Mouse (Mus musculus) hindbrain, embryonic 14.5 days (tissue): ENCODE measurements around the gene Lrp6. TPM values are rescaled to one million over a fixed set of nuclear protein-coding genes. Genes with fewer than 3 reads are reported as not detected.

Source experiments
- ATAC-seq: fragments of 200-750 bp; cut with Nextera tagmentation; 2 replicates; pipeline ENCODE4 v1.8.0; 2017; ENCODE audit warnings: moderate number of reproducible peaks, mild to moderate bottlenecking, moderate TSS enrichment, moderate library complexity; ENCODE audit not compliant: low FRiP score
- DNase-seq: peaks from one replicate; pipeline ENCODE4 v3.0.0-alpha.2; 2015; ENCODE audit warnings: low spot score
- H3K27ac ChIP-seq: fragments of 300-500 bp; sonication (generic); 2 replicates; pipeline ENCODE4 v1.5.1; 2014; ENCODE audit warnings: mild to moderate bottlenecking, moderate library complexity
- H3K27me3 ChIP-seq: fragments of 300-500 bp; sonication (generic); 2 replicates; pipeline ENCODE4 v1.6.1; 2014; ENCODE audit warnings: mild to moderate bottlenecking, low read length, mixed read lengths; ENCODE audit not compliant: control insufficient read depth, insufficient read depth
- H3K36me3 ChIP-seq: fragments of 300-500 bp; sonication (generic); replicated peaks from 2 replicates; pipeline ENCODE4 v1.6.1; 2014; ENCODE audit not compliant: control insufficient read depth, insufficient read depth
- H3K4me1 ChIP-seq: fragments of 300-500 bp; sonication (generic); replicated peaks from 2 replicates; pipeline ENCODE4 v1.6.1; 2014; ENCODE audit warnings: antibody characterized with exemption, low read length, mixed read lengths; ENCODE audit not compliant: control insufficient read depth, insufficient read depth
- H3K4me2 ChIP-seq: fragments of 300-500 bp; sonication (generic); replicated peaks from 2 replicates; pipeline ENCODE4 v1.6.1; 2014; ENCODE audit warnings: mild to moderate bottlenecking, moderate library complexity
- H3K4me3 ChIP-seq: fragments of 300-500 bp; sonication (generic); replicated peaks from 2 replicates; pipeline ENCODE4 v1.5.1; 2014; ENCODE audit warnings: mild to moderate bottlenecking, low read length
- H3K9ac ChIP-seq: fragments of 300-500 bp; sonication (generic); 2 replicates; pipeline ENCODE4 v1.6.1; 2014
- H3K9me3 ChIP-seq: fragments of 300-500 bp; sonication (generic); 2 replicates; pipeline ENCODE4 v1.6.1; 2016; ENCODE audit warnings: low read length; ENCODE audit not compliant: control insufficient read depth
- WGBS: fragments of 180-500 bp; shearing (Covaris S2); extraction: QIAGEN DNeasy Blood & Tissue Kit; methylation state at CpG from one replicate; pipeline ENCODE4 v1.1.7; 2014; 5-methylcytosine and 5-hydroxymethylcytosine counted together
- polyA plus RNA-seq: library from polyadenylated mRNA; unstranded; fragments of >200 nt; fragmentation: Nextera tagmentation; extraction: Ambion mirVana; gene quantifications from 2 replicates; pipeline ENCODE4 v1.2.1, GENCODE M21; 2014

The Lrp6 gene
- polyA plus RNA-seq, 1 experiment from 2014 or later = 22.3 TPM

DNA sequence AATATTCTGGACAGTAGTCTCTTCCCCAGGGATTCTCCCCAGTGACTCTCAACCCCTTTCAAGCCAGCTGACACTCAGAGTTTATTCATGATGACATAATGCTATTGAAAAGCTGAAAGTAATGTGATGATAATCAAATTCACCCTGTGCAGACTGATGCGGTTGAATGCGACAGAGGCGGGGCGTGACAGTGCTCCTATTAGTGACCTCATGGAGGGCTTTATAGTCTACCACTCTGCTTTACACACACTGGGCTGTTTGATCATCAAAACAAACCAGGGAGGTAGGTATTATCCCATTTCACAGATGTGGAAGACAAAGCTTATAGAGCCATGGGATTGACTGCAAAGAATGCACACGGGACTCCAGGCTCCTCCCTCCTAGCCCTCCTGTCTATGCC is 15.3 kb upstream of the Lrp6 start:
- Histone ChIP-seq H3K4me3 (no peak overlapping the region), H3K36me3 (no peaks in the 10 kb centered on the region), H3K4me2 (no peak overlapping the region), H3K9me3 (no peaks in the 10 kb centered on the region), H3K27me3 (no peaks in the 10 kb centered on the region), H3K27ac (no peak overlapping the region), H3K4me1 (no peaks in the 10 kb centered on the region), H3K9ac (no peak overlapping the region)
- WGBS = 19% methylated on average over 5 of the region's 5 CpGs
- DNase-seq (no peak), ATAC-seq (no peak)

DNA sequence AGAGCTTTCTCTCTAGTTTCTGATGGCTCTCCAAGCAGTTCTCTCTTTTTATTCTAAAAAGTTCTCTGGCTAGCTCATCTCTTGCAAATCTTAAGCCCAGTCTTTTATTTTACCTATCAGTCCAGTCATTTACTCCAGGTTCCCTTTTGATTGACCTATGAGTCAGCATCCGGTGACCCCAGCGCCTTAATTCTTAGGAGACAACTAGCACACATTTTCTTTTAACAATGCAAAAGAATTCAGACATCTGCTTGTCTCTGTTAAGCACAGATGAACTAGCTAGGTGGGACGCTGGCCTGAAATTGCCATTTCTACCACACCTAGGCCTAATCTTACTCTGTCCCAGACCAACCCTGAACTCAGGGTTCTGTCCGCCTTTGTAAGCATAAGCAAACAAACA is 12.7 kb upstream of the Lrp6 start:
- H3K27me3 ChIP-seq = no peaks in the 10 kb centered on the region
- H3K9ac ChIP-seq = no peak overlapping the region
- no peak overlapping the region for H3K4me2 ChIP-seq
- H3K9me3 ChIP-seq = no peaks in the 10 kb centered on the region
- H3K4me1 ChIP-seq = no peaks in the 10 kb centered on the region
- H3K36me3 ChIP-seq = no peaks in the 10 kb centered on the region
- no peak for DNase-seq
- H3K27ac ChIP-seq = no peak overlapping the region
- H3K4me3 ChIP-seq = no peak overlapping the region
- no peak for ATAC-seq
- 86% methylated on average over 4 of the region's 4 CpGs for WGBS

- H3K4me2 ChIP-seq = no peak overlapping the region
- no peak overlapping the region for H3K9ac ChIP-seq
- DNase-seq = no peak
- H3K9me3 ChIP-seq = no peaks in the 10 kb centered on the region
- no peaks in the 10 kb centered on the region for H3K27me3 ChIP-seq
- H3K27ac ChIP-seq = no peak overlapping the region
- WGBS = 63% methylated on average over 6 of the region's 6 CpGs
- ATAC-seq = no peak
- no peaks in the 10 kb centered on the region for H3K36me3 ChIP-seq
- no peak overlapping the region for H3K4me3 ChIP-seq
- no peaks in the 10 kb centered on the region for H3K4me1 ChIP-seq
Measured at GRCm38 (mm10) chr6:134578039-134578438, 11.3 kb upstream of the Lrp6 start.

DNA sequence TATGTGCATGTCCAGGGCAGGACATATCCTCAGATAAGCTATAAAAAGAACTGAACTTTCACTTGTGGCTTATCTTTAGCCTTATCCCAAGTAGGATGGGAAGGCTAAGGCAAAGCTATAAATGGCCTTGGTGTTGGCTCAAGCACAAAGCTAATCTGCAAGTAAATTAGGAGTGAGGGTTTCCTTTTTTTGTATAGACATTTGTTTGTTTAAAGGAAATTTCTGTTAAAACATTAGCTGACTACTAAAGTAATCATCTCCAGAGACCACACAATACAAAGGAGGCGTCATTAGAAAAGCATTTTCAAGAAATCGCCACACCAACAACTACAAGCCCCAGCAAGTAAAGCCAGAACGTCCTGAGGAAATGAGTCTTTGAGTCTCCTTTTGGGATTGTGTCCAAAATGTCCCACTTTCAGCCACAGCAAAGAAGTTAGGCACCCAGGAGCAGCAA is 8.6 kb upstream of the Lrp6 start:
- 72% methylated on average over 3 of the region's 3 CpGs for WGBS

DNA sequence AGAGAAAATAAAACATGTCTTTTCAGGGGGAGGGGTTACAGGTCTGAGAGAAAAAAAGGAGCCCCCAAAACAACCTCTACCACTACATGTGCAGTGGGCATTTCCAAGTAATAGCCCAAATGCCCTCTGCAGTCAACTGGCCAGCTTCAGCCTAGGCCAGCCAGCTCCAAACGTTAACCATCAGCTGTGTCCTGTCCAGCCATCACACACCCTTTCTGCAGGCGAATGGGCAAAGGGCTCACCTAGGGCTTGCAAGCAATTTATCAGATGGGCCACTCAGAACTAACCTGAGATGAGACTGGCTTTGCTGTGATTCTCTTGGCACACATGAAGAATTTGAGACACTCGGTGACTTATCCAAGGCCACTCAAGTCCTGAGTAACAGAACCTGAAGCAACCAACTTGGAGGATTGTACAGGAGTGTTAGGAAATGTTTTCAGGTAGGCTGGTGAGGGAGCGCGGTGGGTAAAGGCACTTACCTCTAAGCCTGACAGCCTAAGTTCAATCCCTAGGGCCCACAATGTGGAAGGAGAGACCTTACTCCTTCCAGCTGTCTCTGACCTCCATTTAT is 1.3 kb upstream of the Lrp6 start:
- ATAC-seq (no peak), DNase-seq (no peak)
- H3K27ac ChIP-seq = no peak overlapping the region
- no peak overlapping the region for H3K4me3 ChIP-seq
- no peak overlapping the region for H3K9ac ChIP-seq
- H3K36me3 ChIP-seq = no peaks in the 10 kb centered on the region
- no peaks in the 10 kb centered on the region; the same call in 1 of the 2 replicates for H3K9me3 ChIP-seq
- H3K4me1 ChIP-seq = peaks cover 18% of the 10 kb centered on the region
- 72% methylated on average over 5 of the region's 5 CpGs for WGBS
- H3K4me2 ChIP-seq = no peak overlapping the region
- H3K27me3 ChIP-seq = no peaks in the 10 kb centered on the region

More for the DNA sequence above, 8.6 kb upstream of the Lrp6 start:
- H3K4me1 ChIP-seq = no peaks in the 10 kb centered on the region
- H3K9ac ChIP-seq = no peak overlapping the region
- ATAC-seq = no peak
- no peak for DNase-seq
- no peak overlapping the region for H3K4me3 ChIP-seq
- no peak overlapping the region for H3K4me2 ChIP-seq
- H3K9me3 ChIP-seq = no peaks in the 10 kb centered on the region; the same call in 1 of the 2 replicates
- H3K36me3 ChIP-seq = no peaks in the 10 kb centered on the region
- H3K27ac ChIP-seq = no peak overlapping the region
- no peaks in the 10 kb centered on the region for H3K27me3 ChIP-seq

DNA sequence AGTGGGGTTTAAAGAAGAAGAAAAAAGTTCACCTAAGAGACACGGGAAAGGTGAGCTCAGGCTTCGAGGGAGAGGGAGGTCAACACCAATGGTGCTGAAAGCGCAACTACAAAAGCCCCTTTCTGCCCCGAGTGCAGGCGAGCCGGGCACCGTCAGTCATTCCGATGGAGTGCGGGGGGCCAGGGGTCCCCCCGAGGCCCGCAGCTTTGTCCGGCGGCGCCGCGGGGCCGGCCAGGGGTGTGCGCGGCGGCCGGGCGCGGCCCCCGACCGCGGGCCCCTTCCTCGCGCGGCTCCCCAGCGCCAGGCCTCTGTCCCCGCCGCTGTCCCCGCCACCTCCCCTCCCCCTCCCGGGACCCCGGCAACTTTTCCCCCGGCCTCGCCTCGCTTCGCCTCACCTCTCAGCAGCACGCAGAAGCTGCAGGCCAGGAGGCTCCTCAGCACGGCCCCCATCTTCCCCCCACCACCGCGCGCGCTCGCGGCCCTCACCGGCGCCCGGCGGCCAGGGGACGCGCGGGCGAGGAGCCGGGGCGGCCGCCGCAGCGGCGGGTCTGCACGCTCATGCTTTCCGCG is 432 bp downstream of the Lrp6 start:
- WGBS = under 1% methylated on average over 43 of the region's 64 CpGs
- H3K9ac ChIP-seq = peak overlapping the region; percentile 99
- peak overlapping the region; percentile 100 for H3K27ac ChIP-seq
- DNase-seq (no peak), ATAC-seq (peak; percentile 69)
- peak overlapping the region; percentile 98 for H3K4me3 ChIP-seq
- H3K4me2 ChIP-seq = peak overlapping the region; percentile 90
- H3K4me1 ChIP-seq = peaks cover 18% of the 10 kb centered on the region
- no peaks in the 10 kb centered on the region; the same call in 1 of the 2 replicates for H3K9me3 ChIP-seq
- no peaks in the 10 kb centered on the region for H3K36me3 ChIP-seq
- H3K27me3 ChIP-seq = no peaks in the 10 kb centered on the region

DNA sequence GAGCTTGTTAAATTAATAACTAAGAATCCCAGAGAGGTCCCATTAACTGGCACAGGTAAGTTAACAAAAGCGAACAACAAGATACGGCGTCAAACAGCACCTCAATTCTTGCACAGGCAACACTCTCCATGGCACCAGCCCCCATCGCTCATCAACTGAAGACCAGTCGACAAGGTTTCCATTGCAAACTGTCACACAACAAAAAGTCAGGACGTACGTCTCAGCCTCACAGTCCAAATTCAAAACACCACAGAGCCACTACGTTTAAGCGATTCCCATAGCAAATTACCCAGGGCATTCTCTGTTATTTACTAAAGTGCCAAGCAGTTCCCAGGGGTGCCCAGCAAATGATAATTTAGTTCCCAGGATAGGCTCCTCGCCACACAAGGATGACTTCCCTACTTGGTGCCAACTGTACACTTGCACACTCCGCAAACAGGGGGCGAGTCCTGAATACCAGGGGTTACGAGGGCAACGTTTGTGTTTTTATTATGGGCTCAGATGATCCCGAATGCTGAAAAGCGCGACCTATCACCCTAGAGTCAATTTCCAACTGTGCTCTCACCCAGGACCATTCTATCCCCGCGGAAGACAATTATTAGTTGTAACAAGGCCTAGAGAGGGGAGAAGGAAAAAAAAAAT is 1.0 kb downstream of the Lrp6 start:
- Histone ChIP-seq H3K36me3 (no peaks in the 10 kb centered on the region), H3K4me2 (peak overlapping the region; percentile 90), H3K9ac (peak overlapping the region; percentile 99), H3K4me3 (peak overlapping the region; percentile 98), H3K9me3 (no peaks in the 10 kb centered on the region), H3K27ac (peak overlapping the region; percentile 100), H3K4me1 (peaks cover 18% of the 10 kb centered on the region), H3K27me3 (no peaks in the 10 kb centered on the region)
- WGBS = 2% methylated on average over 19 of the region's 19 CpGs
- ATAC-seq (no peak), DNase-seq (peak; percentile 30)

GRCm38 (mm10) chr6:134564539-134564938 is 2.2 kb downstream of the Lrp6 start:
- WGBS = 70% methylated on average over 2 of the region's 2 CpGs
- Histone ChIP-seq H3K27me3 (no peaks in the 10 kb centered on the region), H3K36me3 (no peaks in the 10 kb centered on the region), H3K4me1 (peaks cover 18% of the 10 kb centered on the region), H3K4me2 (peak overlapping the region; percentile 90), H3K9ac (no peak overlapping the region), H3K9me3 (no peaks in the 10 kb centered on the region), H3K4me3 (peak overlapping the region; percentile 98; the same call in 1 of the 2 replicates), H3K27ac (no peak overlapping the region)
- ATAC-seq (no peak), DNase-seq (no peak)

DNA sequence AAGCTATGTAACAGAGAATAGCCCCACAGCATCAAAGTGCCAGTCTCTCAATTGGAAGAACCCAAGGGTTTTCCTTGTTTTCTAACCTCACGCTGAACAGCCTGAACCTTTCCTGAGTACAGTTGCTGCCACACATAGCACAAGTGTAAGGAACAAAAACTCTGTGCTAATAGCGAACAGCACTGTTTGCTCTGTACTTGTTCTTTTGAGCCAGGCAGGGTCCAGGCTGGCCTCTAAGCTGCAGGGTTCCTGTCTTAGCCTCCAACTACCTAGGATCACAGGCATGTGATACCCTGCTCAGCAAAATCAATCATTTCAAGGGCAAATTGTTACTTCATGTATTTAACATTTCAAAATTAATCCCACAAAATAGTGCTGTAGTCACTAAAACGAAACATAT is 7.1 kb downstream of the Lrp6 start:
- H3K4me3 ChIP-seq = no peak overlapping the region
- H3K27me3 ChIP-seq = no peaks in the 10 kb centered on the region
- H3K36me3 ChIP-seq = no peaks in the 10 kb centered on the region
- no peak for ATAC-seq
- no peak overlapping the region for H3K27ac ChIP-seq
- peaks cover 28% of the 10 kb centered on the region for H3K4me1 ChIP-seq
- H3K9me3 ChIP-seq = no peaks in the 10 kb centered on the region
- no peak overlapping the region for H3K9ac ChIP-seq
- 76% methylated on average over 3 of the region's 3 CpGs for WGBS
- H3K4me2 ChIP-seq = no peak overlapping the region
- no peak for DNase-seq
